Mouse (Mus musculus) liver (tissue): ENCODE results near the gene Gm10666.
"Not testable (repeated sequence)": the region's sequence is repeated elsewhere in the genome, so short reads cannot be mapped to it uniquely, and the experiment has no call there.

Experiments
- DNase-seq: peaks from one replicate; pipeline ENCODE4 v3.0.0-alpha.2; 2020; ENCODE audit warnings: mixed read lengths

Gm10666 gene

GRCm38 (mm10) chr7:22134641-22135040 is at the start of gene Gm10666:
Gene Gm10666, minus strand, starts transcription at chr7:22134741.
- DNase-seq: not testable (repeated sequence)

- not testable (repeated sequence) for DNase-seq
Measured at GRCm38 (mm10) chr7:22163935-22164334, 29.4 kb upstream of the Gm10666 start, which contains the start of gene Vmn1r142. Gene Vmn1r142, minus strand, starts transcription at chr7:22164035.

GRCm38 (mm10) chr7:22118145-22118544 is 16.4 kb downstream of the Gm10666 start, which contains the start of gene Gm16451:
Gene Gm16451, minus strand, starts transcription at chr7:22118245.
- not testable (repeated sequence) for DNase-seq
